Mouse (Mus musculus) lung, postnatal 0 days (tissue): ENCODE results near the gene Abhd17b.

Experiments
- CTCF ChIP-seq: IDR thresholded peaks from 2 replicates; pipeline ENCODE4 v1.5.1; 2016; ENCODE audit warnings: antibody characterized with exemption, mild to moderate bottlenecking
- EP300 ChIP-seq: IDR thresholded peaks from 2 replicates; pipeline ENCODE4 v1.6.1; 2016; ENCODE audit warnings: antibody characterized with exemption, mild to moderate bottlenecking, control low read depth

- no peak for TF ChIP-seq CTCF
- TF ChIP-seq EP300 = no peak
Observed at GRCm38 (mm10) chr19:21720950-21721349, 68.0 kb downstream of the Abhd17b start.
